Mouse (Mus musculus) embryo, embryonic 10 days (tissue): Measurements from ENCODE around the gene Tsc1.

Experiments
- DNase-seq: peaks from one replicate; pipeline ENCODE4 v3.0.0-alpha.2; 2015; ENCODE audit warnings: low spot score

The Tsc1 gene

GRCm38 (mm10) chr2:28737112-28737511 lies 96.1 kb downstream of the Tsc1 start:
- no peak for DNase-seq

- no peak for DNase-seq
Measured at GRCm38 (mm10) chr2:28740159-28740558, 99.1 kb downstream of the Tsc1 start.
